Mouse (Mus musculus) embryonic facial prominence, embryonic 14.5 days (tissue): ENCODE data around the gene Snai1. TPM values are rescaled to one million over a fixed set of nuclear protein-coding genes. Genes with fewer than 3 reads are reported as not detected.

Experiments used
- ATAC-seq: fragments of 200-750 bp; cut with Nextera tagmentation; 2 replicates; pipeline ENCODE4 v1.8.0; 2017; ENCODE audit warnings: low read depth, moderate number of reproducible peaks, moderate TSS enrichment
- DNase-seq: peaks from one replicate; pipeline ENCODE4 v3.0.0-alpha.2; 2015; ENCODE audit warnings: low spot score
- H3K27ac ChIP-seq: fragments of 300-500 bp; sonication (generic); replicated peaks from 2 replicates; pipeline ENCODE4 v1.5.1; 2014; ENCODE audit warnings: low read depth, mild to moderate bottlenecking, low read length, moderate library complexity
- H3K27me3 ChIP-seq: fragments of 300-500 bp; sonication (generic); replicated peaks from 2 replicates; pipeline ENCODE4 v1.6.1; 2014; ENCODE audit warnings: low read length; ENCODE audit not compliant: control insufficient read depth, insufficient read depth
- H3K36me3 ChIP-seq: fragments of 300-500 bp; sonication (generic); 2 replicates; pipeline ENCODE4 v1.6.1; 2014; ENCODE audit warnings: low read length, mixed read lengths; ENCODE audit not compliant: control insufficient read depth, insufficient read depth
- H3K4me1 ChIP-seq: fragments of 300-500 bp; sonication (generic); 2 replicates; pipeline ENCODE4 v1.6.1; 2014; ENCODE audit warnings: antibody characterized with exemption, low read length; ENCODE audit not compliant: control insufficient read depth, insufficient read depth
- H3K4me2 ChIP-seq: fragments of 300-500 bp; sonication (generic); 2 replicates; pipeline ENCODE4 v1.6.1; 2014; ENCODE audit warnings: low read depth, mild to moderate bottlenecking, low read length, moderate library complexity, mixed read lengths
- H3K4me3 ChIP-seq: fragments of 300-500 bp; sonication (generic); 2 replicates; pipeline ENCODE4 v1.5.1; 2014; ENCODE audit warnings: low read depth, mild to moderate bottlenecking, low read length
- H3K9ac ChIP-seq: fragments of 300-500 bp; sonication (generic); 2 replicates; pipeline ENCODE4 v1.6.1; 2014; ENCODE audit warnings: low read depth, mild to moderate bottlenecking, low read length, moderate library complexity, mixed read lengths
- H3K9me3 ChIP-seq: fragments of 300-500 bp; sonication (generic); 2 replicates; pipeline ENCODE4 v1.6.1; 2016; ENCODE audit warnings: low read length; ENCODE audit not compliant: control insufficient read depth
- WGBS: fragments of 180-500 bp; shearing (Covaris S2); extraction: QIAGEN DNeasy Blood & Tissue Kit; methylation state at CpG from one replicate; pipeline ENCODE4 v1.1.7; 2014; 5-methylcytosine and 5-hydroxymethylcytosine counted together
- polyA plus RNA-seq: library from polyadenylated mRNA; unstranded; fragments of >200 nt; fragmentation: Nextera tagmentation; extraction: Ambion mirVana; gene quantifications from 2 replicates; pipeline ENCODE4 v1.2.1, GENCODE M21; 2014

Gene Snai1
- polyA plus RNA-seq, 1 experiment from 2014 or later: 64.1 TPM

DNA sequence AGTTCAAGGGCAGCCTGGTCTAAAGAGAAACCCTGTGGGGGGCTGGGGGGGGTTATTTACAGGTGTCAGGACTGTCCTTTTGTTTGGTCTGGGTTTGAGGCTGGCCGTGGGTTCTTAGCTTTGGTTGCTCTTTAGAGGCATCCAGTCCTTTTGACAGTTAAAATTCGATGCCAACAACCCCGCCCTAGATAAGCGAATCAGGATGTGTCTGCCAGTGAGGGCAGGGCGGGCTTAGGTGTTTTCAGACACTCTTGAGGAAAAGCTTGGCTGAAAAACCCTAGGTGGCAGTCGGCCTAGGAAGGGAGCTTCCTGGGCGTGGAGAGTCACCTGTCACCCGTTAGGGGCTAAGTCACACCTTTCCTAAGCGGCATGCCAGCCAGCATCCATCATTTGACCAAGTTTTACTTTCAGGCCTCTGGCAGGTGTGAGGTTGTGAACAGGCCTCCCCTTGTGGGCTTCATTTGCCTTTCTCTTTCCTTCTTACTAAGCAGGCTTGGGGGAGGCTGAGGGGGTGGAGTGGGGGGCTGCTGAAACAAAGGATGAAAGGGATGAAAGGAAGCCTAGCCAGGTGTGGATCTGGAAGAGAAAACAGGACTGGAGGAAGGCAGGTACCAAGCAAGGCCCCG lies 1.6 kb upstream of the Snai1 start:
- peaks cover 8% of the 10 kb centered on the region for H3K4me1 ChIP-seq
- WGBS: 46% methylated on average over 10 of the region's 10 CpGs
- DNase-seq (no peak), ATAC-seq (no peak)
- no peak overlapping the region for H3K27ac ChIP-seq
- no peak overlapping the region for H3K4me3 ChIP-seq
- H3K9ac ChIP-seq: 0 out of 2 replicates have a peak overlapping the region, but pooled peaks have one; percentile 2
- peaks cover 23% of the 10 kb centered on the region for H3K36me3 ChIP-seq
- no peaks in the 10 kb centered on the region for H3K9me3 ChIP-seq
- H3K4me2 ChIP-seq: no peak overlapping the region
- H3K27me3 ChIP-seq: peaks cover 16% of the 10 kb centered on the region

DNA sequence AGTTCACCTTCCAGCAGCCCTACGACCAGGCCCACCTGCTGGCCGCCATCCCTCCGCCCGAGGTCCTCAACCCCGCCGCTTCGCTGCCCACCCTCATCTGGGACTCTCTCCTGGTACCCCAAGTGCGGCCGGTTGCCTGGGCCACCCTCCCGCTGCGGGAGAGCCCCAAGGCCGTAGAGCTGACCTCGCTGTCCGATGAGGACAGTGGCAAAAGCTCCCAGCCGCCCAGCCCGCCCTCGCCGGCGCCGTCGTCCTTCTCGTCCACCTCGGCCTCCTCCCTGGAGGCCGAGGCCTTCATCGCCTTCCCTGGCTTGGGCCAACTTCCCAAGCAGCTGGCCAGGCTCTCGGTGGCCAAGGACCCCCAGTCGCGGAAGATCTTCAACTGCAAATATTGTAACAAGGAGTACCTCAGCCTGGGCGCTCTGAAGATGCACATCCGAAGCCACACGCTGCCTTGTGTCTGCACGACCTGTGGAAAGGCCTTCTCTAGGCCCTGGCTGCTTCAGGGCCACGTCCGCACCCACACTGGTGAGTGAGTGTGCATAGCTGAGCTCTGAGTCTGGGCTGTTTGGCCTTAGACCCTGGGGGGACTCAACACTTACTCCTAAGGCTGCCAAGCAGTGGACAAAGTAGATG lies 794 bp downstream of the Snai1 start:
- peaks cover 16% of the 10 kb centered on the region for H3K27me3 ChIP-seq
- no peak for DNase-seq
- peaks cover 30% of the 10 kb centered on the region for H3K4me1 ChIP-seq
- no peaks in the 10 kb centered on the region for H3K9me3 ChIP-seq
- H3K9ac ChIP-seq: peak overlapping the region; percentile 77
- peaks cover 40% of the 10 kb centered on the region for H3K36me3 ChIP-seq
- no peak for ATAC-seq
- H3K4me3 ChIP-seq: peak overlapping the region; percentile 77
- H3K4me2 ChIP-seq: peak overlapping the region; percentile 89
- WGBS: 7% methylated on average over 26 of the region's 34 CpGs
- peak overlapping the region; percentile 95 for H3K27ac ChIP-seq

DNA sequence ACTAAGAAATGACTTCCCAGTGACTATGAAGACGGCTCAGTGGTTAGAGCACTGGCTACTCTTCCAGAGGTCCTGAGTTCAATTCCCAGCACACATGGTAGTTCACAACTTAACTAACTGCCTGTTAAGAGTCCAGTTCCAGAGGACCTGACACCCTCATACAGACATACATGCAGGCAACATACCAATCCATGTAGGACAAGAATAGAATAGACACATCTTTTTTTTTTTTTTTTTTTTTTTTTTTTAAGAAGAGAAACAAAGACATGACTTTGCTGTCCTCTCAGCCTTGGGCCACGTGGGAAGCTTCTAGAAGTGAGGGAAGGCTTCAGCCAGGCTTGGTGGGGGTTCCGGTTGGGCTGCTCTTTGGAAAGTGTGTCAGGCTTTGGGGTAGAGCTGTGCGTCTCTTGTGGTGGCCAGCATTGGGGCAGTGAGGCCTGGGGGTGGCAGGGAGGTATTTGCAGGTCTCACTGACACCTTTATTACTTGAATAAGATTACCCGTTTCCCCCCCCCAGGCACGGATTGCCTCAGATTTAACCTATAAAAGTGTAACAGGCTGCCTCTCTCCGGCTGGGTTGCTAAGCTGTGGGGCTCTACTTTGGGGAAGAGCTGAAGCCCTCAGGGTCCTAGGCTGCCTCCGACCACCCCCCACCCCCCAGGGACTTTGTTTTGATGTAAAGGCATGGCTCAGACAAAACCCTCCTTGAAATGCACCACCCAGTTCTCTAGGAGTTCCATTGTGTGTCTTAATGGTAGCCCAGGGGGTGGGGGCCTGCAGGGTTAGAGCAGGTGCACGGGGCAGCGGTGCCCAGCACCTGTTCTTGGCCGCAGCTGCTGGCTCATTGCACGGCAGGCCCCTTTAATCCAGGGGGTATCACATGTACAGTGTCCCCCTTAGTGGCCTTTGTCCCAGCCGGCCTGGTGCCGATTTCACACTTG lies 1.8 kb downstream of the Snai1 start:
- Histone ChIP-seq H3K9me3 (no peaks in the 10 kb centered on the region), H3K4me3 (peak overlapping the region; percentile 77), H3K9ac (peak overlapping the region; percentile 77), H3K4me2 (peak overlapping the region; percentile 89), H3K36me3 (peaks cover 40% of the 10 kb centered on the region), H3K27ac (peak overlapping the region; percentile 95), H3K27me3 (peaks cover 16% of the 10 kb centered on the region), H3K4me1 (peaks cover 40% of the 10 kb centered on the region)
- peak; percentile 44 for ATAC-seq
- peak; percentile 78 for DNase-seq
- WGBS: 10% methylated on average over 14 of the region's 14 CpGs

DNA sequence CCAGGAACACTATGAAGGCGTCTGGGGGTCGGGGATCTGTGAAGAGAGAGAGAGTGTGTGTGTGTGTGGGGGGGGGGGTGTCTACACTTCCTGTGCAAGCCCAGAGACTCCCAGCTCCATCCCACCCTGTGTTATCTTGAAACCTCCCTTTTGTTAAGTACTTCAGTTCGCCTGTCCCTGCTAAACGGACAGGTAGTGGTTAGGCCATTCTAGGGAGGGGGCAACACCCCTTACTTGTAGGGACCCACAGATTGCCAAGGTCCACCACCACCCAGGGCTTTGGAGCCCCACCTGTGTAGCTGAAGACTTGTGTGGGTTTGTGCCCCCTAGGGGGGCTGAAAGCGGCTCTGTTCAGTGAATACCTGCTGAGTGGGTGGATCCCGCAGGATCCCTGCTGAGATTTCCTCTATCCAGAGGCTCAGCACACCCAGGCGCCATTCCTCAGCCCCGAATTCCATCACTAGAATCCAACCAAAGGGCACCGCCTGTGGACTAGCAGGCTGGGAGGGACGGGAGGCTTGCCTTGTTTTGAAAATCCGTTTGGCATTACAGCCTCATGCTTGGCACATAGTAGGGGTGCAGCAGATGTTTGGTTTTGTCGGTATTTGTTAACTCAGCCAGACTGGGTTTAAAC lies 2.6 kb downstream of the Snai1 start:
- H3K27ac ChIP-seq: peak overlapping the region; percentile 95
- H3K4me1 ChIP-seq: peaks cover 40% of the 10 kb centered on the region
- H3K27me3 ChIP-seq: peaks cover 16% of the 10 kb centered on the region
- 8% methylated on average over 10 of the region's 12 CpGs for WGBS
- ATAC-seq (no peak), DNase-seq (no peak)
- no peaks in the 10 kb centered on the region for H3K9me3 ChIP-seq
- peak overlapping the region; percentile 77 for H3K4me3 ChIP-seq
- H3K9ac ChIP-seq: peak overlapping the region; percentile 77
- H3K36me3 ChIP-seq: peaks cover 40% of the 10 kb centered on the region
- H3K4me2 ChIP-seq: peak overlapping the region; percentile 89

DNA sequence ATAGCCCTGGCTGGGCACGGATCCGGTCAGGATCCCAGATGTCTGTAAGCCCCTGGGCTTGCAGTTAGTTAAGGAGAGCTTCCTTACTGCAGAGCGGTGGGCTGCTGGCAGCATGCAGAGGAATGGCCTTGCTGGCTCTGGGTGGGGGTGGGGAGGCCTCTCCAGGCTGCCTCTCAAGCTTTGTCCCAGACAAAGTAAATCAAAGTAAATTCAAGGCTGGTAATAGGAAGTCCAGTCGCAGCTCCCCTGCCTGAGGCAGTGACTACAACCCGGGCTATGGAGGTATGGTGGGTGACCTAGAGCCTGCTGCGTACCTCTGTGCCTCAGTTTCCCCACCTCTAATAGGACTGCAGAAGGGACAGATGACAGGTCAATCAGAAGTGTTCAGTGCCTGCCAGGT lies 3.3 kb downstream of the Snai1 start:
- whole genome bisulfite sequencing: 10% methylated on average over 6 of the region's 6 CpGs
- ATAC-seq (no peak), DNase-seq (no peak)
- peak overlapping the region; percentile 95 for H3K27ac ChIP-seq
- H3K4me2 ChIP-seq: peak overlapping the region; percentile 89
- peak overlapping the region; percentile 77 for H3K4me3 ChIP-seq
- H3K9ac ChIP-seq: peak overlapping the region; percentile 77
- peaks cover 41% of the 10 kb centered on the region for H3K4me1 ChIP-seq
- H3K27me3 ChIP-seq: peaks cover 14% of the 10 kb centered on the region
- peaks cover 40% of the 10 kb centered on the region for H3K36me3 ChIP-seq
- no peaks in the 10 kb centered on the region for H3K9me3 ChIP-seq

DNA sequence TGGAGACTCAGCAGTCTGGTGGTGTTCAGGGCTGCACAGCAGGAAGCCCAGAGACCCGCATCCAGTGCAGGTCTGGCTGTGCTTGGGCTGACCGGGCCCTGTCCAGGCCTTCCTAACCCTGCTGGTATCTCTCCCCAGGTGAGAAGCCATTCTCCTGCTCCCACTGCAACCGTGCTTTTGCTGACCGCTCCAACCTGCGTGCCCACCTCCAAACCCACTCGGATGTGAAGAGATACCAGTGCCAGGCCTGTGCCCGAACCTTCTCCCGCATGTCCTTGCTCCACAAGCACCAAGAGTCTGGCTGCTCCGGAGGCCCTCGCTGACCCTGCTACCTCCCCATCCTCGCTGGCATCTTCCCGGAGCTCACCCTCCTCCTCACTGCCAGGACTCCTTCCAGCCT lies 3.8 kb downstream of the Snai1 start:
- WGBS: 53% methylated on average over 12 of the region's 12 CpGs
- DNase-seq: no peak
- H3K36me3 ChIP-seq: peaks cover 40% of the 10 kb centered on the region
- H3K4me1 ChIP-seq: peaks cover 45% of the 10 kb centered on the region
- H3K9me3 ChIP-seq: no peaks in the 10 kb centered on the region
- peak overlapping the region; percentile 77 for H3K9ac ChIP-seq
- ATAC-seq: no peak
- peak overlapping the region; percentile 77 for H3K4me3 ChIP-seq
- H3K4me2 ChIP-seq: peak overlapping the region; percentile 89
- peaks cover 10% of the 10 kb centered on the region; the same call in 1 of the 2 replicates for H3K27me3 ChIP-seq
- peak overlapping the region; percentile 95 for H3K27ac ChIP-seq

DNA sequence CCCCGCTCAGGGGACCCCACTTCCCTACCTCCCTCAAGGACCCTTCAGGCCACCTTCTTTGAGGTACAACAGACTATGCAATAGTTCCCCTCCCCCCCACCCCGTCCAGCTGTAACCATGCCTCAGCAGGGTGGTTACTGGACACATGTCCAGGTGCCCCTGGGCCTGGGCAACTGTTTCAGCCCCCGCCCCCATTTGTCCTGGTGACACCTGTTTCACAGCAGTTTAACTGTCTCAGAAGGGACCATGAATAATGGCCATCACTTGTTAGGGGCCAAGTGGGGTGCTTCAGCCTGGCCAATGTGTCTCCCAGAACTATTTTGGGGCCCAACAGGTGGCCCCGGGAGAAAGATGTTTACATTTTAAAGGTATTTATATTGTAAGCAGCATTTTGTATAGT lies 4.4 kb downstream of the Snai1 start:
- Histone ChIP-seq H3K9me3 (no peaks in the 10 kb centered on the region), H3K4me1 (peaks cover 47% of the 10 kb centered on the region), H3K4me2 (peak overlapping the region; percentile 89), H3K36me3 (peaks cover 40% of the 10 kb centered on the region), H3K9ac (peak overlapping the region; percentile 77; the same call in 1 of the 2 replicates), H3K27me3 (peaks cover 4% of the 10 kb centered on the region; the same call in 1 of the 2 replicates), H3K27ac (peak overlapping the region; percentile 95), H3K4me3 (peak overlapping the region; percentile 77)
- 58% methylated on average over 4 of the region's 4 CpGs for WGBS
- ATAC-seq (no peak), DNase-seq (no peak)
